Mouse (Mus musculus): ENCODE data around the gene Top2a.
A peak's percentile ranks its signal among the peaks of the same experiment; 100 is the strongest.
"Not testable (repeated sequence)": the region's sequence is repeated elsewhere in the genome, so short reads cannot be mapped to it uniquely, and the experiment has no call there.

The Top2a gene

DNA sequence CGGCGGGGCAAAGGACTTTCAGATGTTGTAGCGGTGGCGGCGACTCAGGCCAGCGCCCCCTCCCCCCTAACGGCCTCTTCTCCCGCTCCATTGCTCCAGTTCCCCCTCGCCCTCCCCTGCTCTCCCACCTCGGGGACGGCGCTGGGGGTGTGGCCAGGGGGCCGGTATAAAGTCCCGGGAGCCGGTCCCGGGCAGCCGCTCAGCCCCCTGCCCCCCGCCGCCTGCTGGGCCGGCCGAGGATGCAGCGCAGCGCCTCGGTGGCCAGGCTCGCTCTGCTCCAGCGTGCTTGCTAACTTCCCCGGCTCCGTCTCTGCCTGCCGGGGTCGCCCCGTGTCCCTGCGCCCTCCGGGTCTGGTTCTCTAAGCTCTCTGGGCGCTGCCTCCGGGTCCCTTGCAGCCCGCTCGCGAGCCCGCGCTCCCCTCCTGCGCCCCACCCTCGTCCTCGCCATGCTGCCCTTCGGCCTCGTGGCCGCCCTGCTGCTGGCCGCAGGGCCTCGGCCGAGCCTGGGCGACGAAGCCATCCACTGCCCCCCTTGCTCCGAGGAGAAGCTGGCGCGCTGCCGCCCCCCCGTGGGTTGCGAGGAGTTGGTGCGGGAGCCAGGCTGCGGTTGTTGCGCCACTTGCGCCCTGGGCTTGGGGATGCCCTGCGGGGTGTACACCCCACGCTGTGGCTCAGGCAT, 17.2 kb upstream of the Top2a start, which contains the start of gene Igfbp4:
Gene Igfbp4 (plus strand): TSS at position 194 of the 679 bp plus-strand sequence.
- no peak for DNase-seq (ENCODE audit: extremely low spot score, low read depth, low spot score)

- no peak for DNase-seq (ENCODE audit: extremely low spot score, low read depth, low spot score)
These were observed 16.5 kb upstream of the Top2a start for GRCm38 (mm10) chr11:99040346-99040974.

DNA sequence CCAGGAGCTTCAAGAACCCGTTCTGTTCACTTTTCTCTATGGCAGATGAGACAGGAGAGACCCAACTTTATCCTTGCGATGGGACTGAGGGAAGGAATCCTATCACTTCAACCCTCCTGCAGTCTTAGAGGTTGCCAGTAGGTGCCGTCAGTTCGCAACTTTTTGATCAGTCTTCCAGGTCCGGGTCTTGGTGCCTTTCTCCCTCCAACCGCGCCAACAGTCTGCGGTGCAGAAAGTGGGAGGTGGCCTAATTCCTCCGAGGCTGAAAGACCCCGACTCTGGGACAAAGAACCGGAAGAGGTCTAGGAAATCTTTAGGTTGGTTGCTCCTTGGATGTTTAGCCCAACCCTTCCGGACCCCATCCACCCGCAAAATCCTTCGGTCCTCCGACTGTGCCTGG, 15.8 kb upstream of the Top2a start:
- DNase-seq (ENCODE audit: extremely low spot score, low read depth, low spot score), result peak; percentile 87

DNA sequence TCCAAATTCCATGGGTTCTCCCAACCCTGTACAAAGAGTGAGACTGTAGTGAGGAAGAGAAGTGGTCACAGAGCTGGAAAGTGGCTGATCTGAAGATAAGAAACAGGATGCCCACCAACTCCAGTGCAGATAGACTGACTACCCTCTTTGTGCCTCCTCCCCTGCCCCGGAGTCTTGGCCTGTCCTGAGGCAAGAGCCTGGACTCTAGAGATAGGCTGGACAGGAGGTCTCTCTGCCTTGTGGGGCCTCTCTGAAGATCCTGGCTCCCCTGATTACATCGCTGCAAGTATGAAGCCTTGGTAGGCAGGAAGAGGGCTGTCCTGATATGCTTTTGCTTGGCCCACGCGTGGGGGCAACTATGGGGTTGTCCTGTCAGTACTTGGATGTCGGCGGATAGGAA, 12.3 kb upstream of the Top2a start:
- DNase-seq (ENCODE audit: extremely low spot score, low read depth, low spot score), result no peak

GRCm38 (mm10) chr11:99035350-99035749, 11.4 kb upstream of the Top2a start:
- DNase-seq (ENCODE audit: extremely low spot score, low read depth, low spot score), result no peak

DNA sequence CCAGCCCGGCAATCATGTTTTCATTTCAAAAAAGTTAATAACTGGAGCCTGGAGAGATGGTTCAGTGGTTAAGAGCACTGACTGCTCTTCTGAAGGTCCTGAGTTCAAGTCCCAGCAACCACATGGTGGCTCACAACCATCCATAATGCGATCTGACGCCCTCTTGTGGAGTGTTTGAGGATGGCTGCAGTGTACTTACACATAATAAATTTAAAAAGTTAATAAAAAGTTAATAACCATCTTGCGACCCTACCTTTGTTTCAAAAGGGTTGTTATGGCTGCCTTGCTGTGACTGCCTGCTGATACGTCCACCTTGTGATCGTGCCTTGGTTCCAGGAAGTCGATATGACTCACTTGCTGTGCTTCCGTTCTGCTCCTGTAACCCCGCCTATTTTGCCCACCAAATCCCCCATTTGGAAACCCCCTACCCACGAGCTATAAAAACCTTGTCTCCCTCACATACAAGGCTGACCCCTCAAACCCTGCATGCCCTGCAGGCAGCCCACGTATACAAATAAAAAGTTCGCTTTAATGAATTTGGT, 3.0 kb upstream of the Top2a start:
- DNase-seq (ENCODE audit: extremely low spot score, low read depth, low spot score), result no peak

DNA sequence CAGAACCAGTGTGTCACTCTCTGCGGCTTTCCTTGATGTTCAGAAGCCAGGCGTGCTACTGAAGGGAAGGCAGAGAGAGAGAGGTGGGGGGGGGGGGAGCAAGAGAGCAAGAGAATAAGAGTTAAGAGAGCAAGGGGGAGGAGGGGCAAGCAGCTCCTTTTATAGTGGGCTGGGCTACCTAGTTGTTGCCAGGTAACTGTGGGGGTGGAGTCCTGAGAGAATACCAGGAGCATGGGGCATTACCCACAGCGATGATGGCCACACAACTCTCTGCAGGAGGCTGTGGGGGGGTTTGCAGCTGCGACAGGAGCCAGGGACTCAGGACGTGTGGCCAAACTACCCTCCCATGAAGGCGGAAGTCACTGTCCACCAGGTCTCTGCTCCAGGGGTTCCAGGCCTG, 1.9 kb upstream of the Top2a start:
- no peak for DNase-seq (ENCODE audit: extremely low spot score, low read depth, low spot score)

DNA sequence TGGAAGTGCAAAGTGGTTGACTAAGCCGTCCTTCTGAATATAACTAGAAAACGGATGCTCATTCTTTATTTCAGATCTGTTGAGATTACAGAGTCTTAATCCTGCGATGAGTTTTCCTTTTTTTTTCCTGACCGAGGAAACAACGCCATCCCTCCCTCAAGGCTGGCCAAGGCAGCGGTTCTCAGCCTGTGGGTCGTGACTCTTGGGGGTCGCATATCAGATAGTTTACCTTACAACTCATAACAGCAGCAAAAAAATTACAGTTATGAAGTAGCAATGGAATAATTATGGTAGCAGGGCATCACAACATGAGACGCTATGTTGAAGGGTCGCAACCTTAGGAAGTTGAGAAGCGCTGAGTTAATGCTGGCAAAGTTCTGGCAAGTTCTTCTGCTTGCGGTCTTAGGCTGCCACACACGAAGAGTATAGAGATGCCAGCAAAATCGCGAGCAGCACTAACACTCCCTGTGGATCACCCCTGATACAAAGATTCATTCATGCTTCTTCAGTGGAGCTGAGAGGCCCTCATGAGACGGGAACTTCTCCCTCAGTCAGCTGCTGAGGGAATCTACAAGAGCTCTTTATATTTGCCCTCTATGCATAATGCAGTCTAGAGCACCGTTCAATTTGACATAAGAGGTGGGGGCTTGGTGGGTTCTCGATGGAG, 612 bp upstream of the Top2a start:
- DNase-seq (ENCODE audit: extremely low spot score, low read depth, low spot score), result no peak

GRCm38 (mm10) chr11:99023094-99023493, 895 bp downstream of the Top2a start:
- no peak for DNase-seq (ENCODE audit: extremely low spot score, low read depth, low spot score)

- DNase-seq (ENCODE audit: extremely low spot score, low read depth, low spot score), result no peak
These were observed 1.5 kb downstream of the Top2a start for GRCm38 (mm10) chr11:99022384-99022933.

GRCm38 (mm10) chr11:99019844-99020243, 4.1 kb downstream of the Top2a start:
- DNase-seq (ENCODE audit: extremely low spot score, low read depth, low spot score), result no peak

DNA sequence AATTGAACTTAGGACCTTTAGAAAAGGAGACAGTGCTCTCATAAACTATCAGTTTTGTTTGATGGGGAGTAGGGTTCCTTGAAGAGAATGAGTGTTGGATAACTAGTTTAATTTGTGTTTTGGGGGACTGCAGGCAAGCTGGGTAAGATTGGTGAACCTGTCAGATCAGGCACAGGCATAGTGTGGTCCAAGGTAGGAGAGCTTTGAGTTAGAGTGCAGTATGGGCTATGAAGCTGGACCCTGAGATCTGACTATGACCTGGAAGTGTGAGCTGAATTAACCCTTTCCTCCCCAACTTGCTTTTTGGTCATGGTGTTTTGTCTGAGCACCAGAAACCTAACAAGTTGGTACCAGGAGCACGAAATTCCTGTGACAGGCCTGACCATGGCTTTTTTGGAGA, 10.1 kb downstream of the Top2a start:
- DNase-seq (ENCODE audit: extremely low spot score, low read depth, low spot score), result no peak

DNA sequence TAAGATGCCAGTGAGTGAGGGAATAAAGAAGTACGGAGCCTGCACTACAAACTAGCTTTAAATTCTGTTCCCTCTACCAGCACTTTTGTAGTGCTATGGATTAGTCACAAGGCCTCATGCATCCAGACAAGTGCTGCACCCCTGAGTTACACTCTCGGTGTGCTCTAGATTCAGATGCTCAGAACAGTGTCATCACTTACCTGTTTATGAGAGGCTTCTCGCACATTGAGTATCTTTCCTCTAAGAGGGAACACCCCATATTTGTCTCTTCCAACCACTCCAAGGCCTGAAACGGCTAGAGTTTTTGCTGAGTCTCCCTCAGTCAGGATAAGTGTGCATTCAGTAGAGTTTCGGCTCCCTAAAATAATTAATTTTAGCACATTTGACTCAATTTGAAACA, 13.3 kb downstream of the Top2a start:
- no peak for DNase-seq (ENCODE audit: extremely low spot score, low read depth, low spot score)

DNA sequence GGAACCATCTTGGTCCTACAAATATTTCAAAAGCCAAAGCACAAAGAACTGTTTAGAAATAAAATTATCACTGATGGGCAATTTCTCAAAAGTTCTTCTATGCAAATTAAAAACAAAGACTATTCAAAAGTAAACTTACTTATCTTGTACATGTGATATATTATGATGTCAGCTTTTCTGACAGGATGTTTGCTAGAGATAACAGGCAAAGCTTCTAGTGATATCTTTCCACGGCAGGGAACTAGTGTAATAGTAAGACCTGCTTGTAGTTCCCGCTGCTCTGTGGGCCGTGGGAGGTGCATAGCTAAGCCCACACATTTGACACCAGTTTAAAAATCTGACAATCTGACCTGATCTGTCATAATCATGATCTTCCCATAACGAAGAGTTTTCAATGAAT, 13.9 kb downstream of the Top2a start:
- DNase-seq (ENCODE audit: extremely low spot score, low read depth, low spot score), result no peak

- DNase-seq (ENCODE audit: extremely low spot score, low read depth, low spot score), result no peak
These were observed 17.2 kb downstream of the Top2a start for GRCm38 (mm10) chr11:99006788-99007187.

GRCm38 (mm10) chr11:98999243-98999642, 24.7 kb downstream of the Top2a start:
- DNase-seq (ENCODE audit: extremely low spot score, low read depth, low spot score), result no peak

- no peak for DNase-seq (ENCODE audit: extremely low spot score, low read depth, low spot score)
These were observed 25.2 kb downstream of the Top2a start for GRCm38 (mm10) chr11:98998776-98999175.

- DNase-seq (ENCODE audit: extremely low spot score, low read depth, low spot score), result no peak
These were observed 26.3 kb downstream of the Top2a start for GRCm38 (mm10) chr11:98997659-98998058.

- no peak for DNase-seq (ENCODE audit: extremely low spot score, low read depth, low spot score)
These were observed 28.0 kb downstream of the Top2a start for GRCm38 (mm10) chr11:98995987-98996386.

GRCm38 (mm10) chr11:98990866-98991265, 33.1 kb downstream of the Top2a start:
- DNase-seq (ENCODE audit: extremely low spot score, low read depth, low spot score), result no peak

DNA sequence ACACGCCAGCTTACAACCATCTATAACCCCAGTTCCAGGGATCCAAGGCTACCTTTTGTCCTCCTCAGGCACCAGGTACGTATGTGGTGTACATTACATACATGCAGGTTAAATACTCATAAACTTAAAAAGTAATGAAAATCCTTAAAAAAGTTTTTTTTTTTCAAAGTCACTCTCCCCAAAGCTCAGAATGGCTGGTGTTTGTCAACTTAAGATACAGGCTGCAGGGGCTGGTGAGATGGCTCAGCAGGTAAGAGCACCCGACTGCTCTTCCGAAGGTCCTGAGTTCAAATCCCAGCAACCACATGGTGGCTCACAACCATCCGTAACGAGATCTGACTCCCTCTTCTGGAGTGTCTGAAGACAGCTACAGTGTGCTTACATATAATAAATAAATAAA, 35.7 kb downstream of the Top2a start:
- DNase-seq (ENCODE audit: extremely low spot score, low read depth, low spot score), result not testable (repeated sequence)

DNA sequence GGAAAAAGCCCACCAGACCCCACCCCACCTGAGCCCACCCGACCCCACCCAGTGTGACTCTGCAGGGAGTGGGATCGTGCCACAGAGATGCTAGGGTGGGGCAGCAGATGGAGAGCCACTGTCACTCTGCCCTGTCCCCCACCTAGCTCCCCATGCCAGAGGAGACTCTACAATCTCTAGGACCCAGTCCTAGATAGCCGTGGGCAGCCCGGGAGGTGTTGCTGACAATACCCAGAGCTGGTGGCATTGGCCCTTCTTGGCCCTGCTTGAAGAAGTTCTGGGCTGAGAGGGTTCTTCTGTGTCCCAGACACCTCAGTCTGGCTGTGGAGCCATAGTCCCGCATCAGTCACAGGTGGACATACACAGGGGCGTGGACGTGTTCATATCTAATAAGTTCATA, 38.4 kb downstream of the Top2a start:
- DNase-seq (ENCODE audit: extremely low spot score, low read depth, low spot score), result no peak

Measured in hindlimb bud, embryonic 11.5 days (tissue).